Mouse (Mus musculus) CD8-positive naive resting alpha-beta T cell, adult 57 days (primary cell): ENCODE results near the gene Klk1b26. TPM values are rescaled to one million over a fixed set of nuclear protein-coding genes. Genes with fewer than 3 reads are reported as not detected.

Experiments used
- total RNA-seq: library from RNA; stranded (reverse); gene quantifications from one replicate; pipeline ENCODE4 v1.2.4, GENCODE M21; 2023

The Klk1b26 gene
- not detected for total RNA-seq

GRCm38 (mm10) chr7:44011868-44012267 lies at the start of gene Klk1b26:
Klk1b26 (plus strand) TSS chr7:44012168.

GRCm38 (mm10) chr7:43966451-43966850 lies 45.5 kb upstream of the Klk1b26 start, which contains the start of gene Klk1b1:
Klk1b1 (plus strand) TSS chr7:43966751.

GRCm38 (mm10) chr7:43975761-43976160 lies 36.2 kb upstream of the Klk1b26 start, which contains the start of gene Klk1b9:
Klk1b9 (plus strand) TSS chr7:43976061.

GRCm38 (mm10) chr7:43995577-43995976 lies 16.4 kb upstream of the Klk1b26 start, which contains the start of gene Klk1b11:
Klk1b11 (plus strand) TSS chr7:43995877.

GRCm38 (mm10) chr7:44051990-44052389 lies 40.0 kb downstream of the Klk1b26 start, which contains the start of gene Klk1b27:
Klk1b27 (plus strand) TSS chr7:44052290.

Other genes starting within 250 kb of the Klk1b26 start
- gene Klk12, start 243.3 kb upstream of the Klk1b26 start, total RNA-seq = not detected
- not detected for gene Klk11, start 237.6 kb upstream of the Klk1b26 start, total RNA-seq
- gene Klk10, start 231.1 kb upstream of the Klk1b26 start, total RNA-seq = not detected
- not detected for gene Klk9, start 220.3 kb upstream of the Klk1b26 start, total RNA-seq
- gene Klk8, start 214.6 kb upstream of the Klk1b26 start, total RNA-seq = 230 TPM
- gene Klk7, start 200.9 kb upstream of the Klk1b26 start, total RNA-seq = 1.2 TPM
- not detected for gene Klk6, start 187.7 kb upstream of the Klk1b26 start, total RNA-seq
- gene Klk5, start 170.2 kb upstream of the Klk1b26 start, total RNA-seq = not detected
- not detected for gene Klk4, start 131.0 kb upstream of the Klk1b26 start, total RNA-seq
- gene Klk15, start 78.4 kb upstream of the Klk1b26 start, total RNA-seq = not detected
- gene Klk1b8, start 61.5 kb upstream of the Klk1b26 start, total RNA-seq = not detected
- gene Klk1b1, start 45.4 kb upstream of the Klk1b26 start, total RNA-seq = not detected
- not detected for gene Klk1b9, start 36.1 kb upstream of the Klk1b26 start, total RNA-seq
- gene Klk1b11, start 16.3 kb upstream of the Klk1b26 start, total RNA-seq = not detected
- gene Klk1b27, start 40.1 kb downstream of the Klk1b26 start, total RNA-seq = not detected
- not detected for gene Klk1b21, start 90.2 kb downstream of the Klk1b26 start, total RNA-seq
- not detected for gene Klk1b22, start 100.5 kb downstream of the Klk1b26 start, total RNA-seq
- gene Klk1b16, start 124.6 kb downstream of the Klk1b26 start, total RNA-seq = not detected
- gene Klk1b24, start 176.1 kb downstream of the Klk1b26 start, total RNA-seq = not detected
- gene Klk1b3, start 186.0 kb downstream of the Klk1b26 start, total RNA-seq = not detected
- gene Klk1b4, start 195.3 kb downstream of the Klk1b26 start, total RNA-seq = not detected
- not detected for gene Klk1b5, start 203.8 kb downstream of the Klk1b26 start, total RNA-seq
- gene Klk1, start 213.2 kb downstream of the Klk1b26 start, total RNA-seq = not detected
- not detected for gene Gm36864, start 224.0 kb downstream of the Klk1b26 start, total RNA-seq
- gene 1700028J19Rik, start 234.5 kb downstream of the Klk1b26 start, total RNA-seq = 1.9 TPM
- gene 2410002F23Rik, start 234.6 kb downstream of the Klk1b26 start, total RNA-seq = 245 TPM
- not detected for gene Acp4, start 245.2 kb downstream of the Klk1b26 start, total RNA-seq
- not detected for gene Gm15517, start 249.3 kb downstream of the Klk1b26 start, total RNA-seq